Mouse (Mus musculus): ENCODE measurements around the gene Nif3l1.

Gene Nif3l1

DNA sequence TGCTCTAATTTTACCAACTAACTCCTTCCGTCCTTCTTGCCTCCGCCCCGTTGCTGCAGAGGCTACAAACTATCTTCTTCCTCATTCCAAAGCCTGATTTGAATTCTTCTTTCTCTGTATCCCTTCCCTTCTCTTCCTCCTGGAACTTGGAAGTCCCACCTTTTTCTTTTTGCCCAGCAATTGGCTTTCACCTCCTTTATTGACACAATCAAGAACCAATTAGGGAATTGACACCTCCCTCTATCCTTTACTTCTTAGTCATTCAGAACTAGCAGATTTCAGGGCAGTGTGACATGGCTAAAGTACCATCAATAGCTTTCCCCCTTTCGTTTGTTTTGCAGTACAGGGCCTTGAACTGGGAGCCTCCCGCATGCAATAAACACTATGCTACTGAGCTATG is 13.2 kb downstream of the Nif3l1 start:
- no peak for DNase-seq (ENCODE audit: low read depth, low spot score)

DNA sequence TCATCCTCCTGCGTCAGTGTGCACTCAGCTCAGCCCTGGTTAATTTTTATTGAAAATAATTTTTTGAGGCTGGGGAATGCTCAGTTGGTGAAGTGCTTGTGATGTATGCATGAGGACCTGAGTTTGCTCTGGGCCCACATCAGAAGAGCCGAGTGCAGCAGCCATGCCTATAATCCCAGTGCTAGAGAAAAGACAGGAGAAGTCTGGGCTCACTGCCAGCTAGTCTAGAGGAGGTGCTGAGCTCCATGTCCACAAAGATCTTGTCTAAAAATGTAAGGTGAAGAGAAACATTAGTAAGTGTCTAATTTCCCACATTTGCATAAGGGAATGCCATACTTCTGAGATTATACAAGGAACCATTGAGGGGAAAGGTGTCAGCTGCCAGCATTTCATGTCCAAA is 13.9 kb downstream of the Nif3l1 start:
- no peak for DNase-seq (ENCODE audit: low read depth, low spot score)

DNA sequence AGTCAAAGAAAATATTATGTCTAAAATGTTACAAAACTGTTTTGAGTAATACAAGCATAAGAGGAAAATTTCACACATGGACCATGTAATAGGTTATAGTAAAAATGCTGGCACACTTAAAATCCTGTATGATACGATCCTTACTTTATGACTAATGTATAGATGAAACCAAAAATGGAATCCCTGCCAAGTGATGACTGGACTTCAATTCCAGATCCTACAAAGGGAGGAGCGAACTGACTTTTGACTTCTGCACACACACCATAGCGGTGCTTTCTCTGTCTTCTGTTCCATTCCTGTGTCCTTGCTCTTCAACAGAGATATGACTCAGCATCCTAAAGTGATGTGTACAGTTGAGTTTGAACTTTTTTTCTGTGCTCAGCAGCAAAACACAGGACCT is 15.6 kb downstream of the Nif3l1 start:
- no peak for DNase-seq (ENCODE audit: low read depth, low spot score)

DNA sequence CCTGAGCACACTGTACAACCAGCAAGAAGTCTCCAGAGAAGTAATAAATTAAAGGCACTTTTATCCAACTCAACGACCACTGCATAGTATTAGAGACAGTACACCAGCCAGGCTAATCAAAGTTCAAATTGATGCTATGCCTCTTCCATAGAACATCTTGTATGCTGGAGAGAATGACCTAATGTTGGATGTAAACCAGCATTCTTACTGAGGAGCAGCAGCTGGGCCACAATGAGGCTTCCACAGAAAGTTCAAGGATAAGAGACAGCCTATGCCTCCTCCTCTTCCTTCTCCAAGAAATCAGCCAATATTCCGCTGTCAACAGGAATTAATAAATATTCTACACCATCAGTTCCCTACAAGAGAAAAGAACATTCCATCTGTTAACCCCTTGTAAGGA is 19.0 kb downstream of the Nif3l1 start:
- DNase-seq (ENCODE audit: low read depth, low spot score) = no peak

DNA sequence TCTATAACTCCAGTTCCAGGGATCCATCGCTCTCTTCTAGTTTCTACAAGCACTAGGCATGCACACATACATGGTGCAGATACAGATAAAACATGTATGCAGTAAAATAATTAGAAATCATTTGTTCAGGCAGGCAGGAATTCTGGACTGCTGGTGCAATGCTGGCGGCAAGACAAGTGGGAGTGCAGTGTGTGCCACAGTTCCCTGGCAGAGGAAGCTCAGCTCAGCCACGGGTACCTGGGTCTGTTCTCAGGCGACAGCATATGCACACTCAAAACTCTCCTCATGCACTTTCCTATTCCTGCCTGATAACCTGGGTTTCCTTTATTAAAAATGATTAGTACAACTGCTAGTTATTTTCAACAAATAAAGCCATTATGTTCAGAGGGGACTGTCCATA is 20.1 kb downstream of the Nif3l1 start:
- no peak for DNase-seq (ENCODE audit: low read depth, low spot score)

DNA sequence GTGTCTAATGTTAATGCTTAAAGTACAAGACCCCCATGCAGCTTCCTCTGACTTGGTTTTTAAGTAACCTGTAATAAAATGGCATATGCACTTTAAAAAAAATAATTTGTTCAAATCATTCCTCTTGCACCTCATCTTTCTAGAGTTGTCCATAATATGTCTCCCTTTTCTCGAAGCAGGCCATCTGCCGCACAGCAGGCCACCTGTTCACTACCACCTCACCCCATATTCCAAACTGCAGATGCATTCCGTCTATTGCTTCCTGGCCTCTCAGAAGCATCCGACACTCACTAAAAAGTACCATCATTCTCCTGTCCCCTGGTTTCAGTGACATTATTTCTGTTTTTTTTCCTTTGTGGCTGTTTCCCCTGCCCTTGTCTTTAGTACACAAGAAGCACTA is 20.6 kb downstream of the Nif3l1 start:
- no peak for DNase-seq (ENCODE audit: low read depth, low spot score)

DNA sequence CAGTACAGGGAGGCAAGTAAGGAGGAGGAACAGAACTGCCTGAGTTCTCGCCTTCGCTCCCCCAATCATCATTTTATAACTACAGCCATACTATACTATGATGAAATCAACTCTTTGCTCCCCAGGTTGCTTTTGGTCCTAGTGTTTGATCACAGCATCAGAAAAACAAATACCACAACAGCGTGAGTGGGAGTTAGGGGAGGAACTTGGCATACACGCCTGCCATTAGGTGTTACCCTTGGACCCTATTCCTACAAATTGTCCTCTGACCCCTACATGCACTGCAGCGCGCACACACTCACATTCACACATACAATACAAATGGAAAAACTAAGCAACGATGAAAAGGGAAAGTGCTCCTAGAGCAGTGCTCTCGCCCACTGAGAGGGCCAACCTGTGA is 30.7 kb downstream of the Nif3l1 start:
- no peak for DNase-seq (ENCODE audit: low read depth, low spot score)

DNA sequence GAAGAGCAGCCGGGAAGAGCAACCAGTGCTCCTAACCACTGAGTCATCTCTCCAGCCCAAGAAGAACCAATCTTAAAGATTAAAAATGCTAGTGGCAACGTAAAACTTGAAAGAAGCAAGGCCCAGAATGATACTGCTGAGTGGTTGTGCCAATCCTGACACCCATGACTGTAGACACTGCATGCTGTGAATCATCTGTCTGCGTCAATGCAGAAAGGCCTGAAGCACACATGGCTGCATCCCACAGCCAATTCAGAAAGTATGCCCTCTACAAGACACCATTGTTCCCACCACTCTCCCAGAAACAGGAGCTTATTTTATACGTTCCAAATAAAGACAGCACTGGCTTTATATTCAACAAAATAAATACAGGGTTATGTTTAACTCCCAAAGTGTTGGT is 37.7 kb downstream of the Nif3l1 start:
- no peak for DNase-seq (ENCODE audit: low read depth, low spot score)

DNA sequence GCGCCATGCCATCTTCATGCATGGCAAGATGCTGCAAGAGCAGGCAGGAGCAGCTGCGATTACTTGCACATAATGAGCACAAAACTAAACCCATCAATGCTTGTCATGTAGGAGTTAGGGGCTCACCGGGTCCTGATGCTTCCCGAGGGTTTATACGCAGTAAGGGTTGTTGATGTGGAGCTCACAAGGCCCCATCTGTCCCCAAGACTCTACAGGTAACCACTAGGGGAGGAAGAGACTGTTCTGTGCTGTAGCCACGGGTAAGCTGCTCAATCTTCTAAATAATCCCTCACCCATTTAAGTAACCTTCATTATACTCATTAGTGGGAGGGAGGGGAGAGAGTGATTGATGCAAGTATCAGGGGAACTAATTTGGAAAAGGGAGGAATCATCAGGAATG is 50.7 kb downstream of the Nif3l1 start:
- DNase-seq (ENCODE audit: low read depth, low spot score) = no peak

DNA sequence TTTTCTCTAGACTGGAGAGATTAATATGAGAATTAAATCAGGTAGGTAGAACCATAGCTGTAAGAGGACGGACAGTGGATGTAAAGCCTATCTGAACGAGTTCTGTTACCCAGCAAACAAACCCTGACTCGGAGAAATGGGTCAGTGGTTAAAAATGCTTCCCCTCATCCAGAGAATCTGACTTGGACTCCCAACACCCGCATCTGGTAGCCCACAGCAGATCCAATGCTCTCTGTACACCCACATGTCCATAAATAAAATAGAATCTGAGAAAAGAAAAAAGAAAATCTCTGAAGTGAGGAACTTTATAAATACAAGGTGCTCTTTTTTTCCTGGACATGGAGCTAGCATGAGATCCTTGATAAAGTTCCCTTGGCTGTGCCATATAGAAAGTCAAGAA is 52.7 kb downstream of the Nif3l1 start:
- no peak for DNase-seq (ENCODE audit: low read depth, low spot score)

DNA sequence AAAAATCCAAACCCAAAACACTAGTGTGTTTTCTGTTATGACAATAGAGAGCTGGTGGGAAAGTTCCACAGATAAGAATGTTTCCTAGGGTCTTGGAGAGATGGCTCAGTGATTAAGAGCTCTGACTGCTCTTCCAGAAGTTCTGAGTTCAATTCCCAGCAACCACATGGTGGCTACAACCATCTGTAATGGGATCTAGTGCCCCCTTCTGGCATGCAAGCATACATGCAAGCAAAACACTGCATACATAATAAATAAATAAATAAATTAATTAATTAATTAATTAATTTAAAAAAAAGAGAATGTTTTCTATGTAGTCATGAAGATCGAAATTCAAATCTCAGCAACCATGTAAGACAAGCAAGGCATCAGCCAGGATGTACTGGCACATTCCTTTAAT is 53.8 kb downstream of the Nif3l1 start:
- no peak for DNase-seq (ENCODE audit: low read depth, low spot score)

DNA sequence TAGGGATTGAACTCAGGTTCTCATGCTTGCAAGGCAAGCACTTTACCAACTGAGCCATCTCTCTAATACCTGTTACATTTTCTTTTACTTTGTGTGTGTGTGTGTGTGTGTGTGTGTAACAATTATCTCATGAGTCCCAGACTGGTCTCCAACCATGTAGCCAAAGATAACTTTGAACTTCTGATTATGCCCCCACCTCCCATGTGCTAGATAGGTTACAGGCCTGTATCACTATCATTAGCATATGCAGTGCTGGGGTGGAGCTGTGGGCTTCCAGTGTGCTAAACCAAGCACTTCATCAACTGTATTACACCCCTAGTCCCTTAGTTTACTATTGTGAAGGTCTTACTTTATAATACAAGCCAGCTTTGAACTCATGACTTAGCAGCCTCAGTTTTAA is 58.2 kb downstream of the Nif3l1 start:
- DNase-seq (ENCODE audit: low read depth, low spot score) = no peak

DNA sequence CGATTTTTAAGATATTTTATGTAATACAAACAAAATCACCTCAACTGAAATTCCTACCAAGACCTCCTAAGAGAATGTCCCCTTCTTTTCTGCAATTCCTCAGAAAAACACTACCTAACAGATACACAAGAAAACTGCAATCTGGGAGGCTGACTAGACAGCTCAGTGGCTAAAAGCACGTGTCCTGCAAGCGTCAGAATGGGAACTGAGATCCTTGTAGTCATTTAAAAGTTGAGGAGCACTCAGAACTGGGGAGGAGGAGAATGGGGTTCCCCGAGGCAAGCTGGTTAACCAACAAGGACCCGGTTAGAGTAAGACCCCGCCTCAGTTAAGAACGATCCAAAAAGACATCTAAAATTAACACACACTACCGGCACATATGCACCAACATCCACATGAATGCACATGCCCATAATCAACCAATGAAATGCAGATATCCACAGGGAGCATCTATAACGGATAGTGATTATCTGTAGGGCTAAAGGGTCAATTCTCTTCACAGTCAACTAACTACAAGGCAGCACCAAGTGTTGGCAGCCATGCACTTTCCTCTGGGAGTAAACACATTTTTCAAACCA is 58.9 kb downstream of the Nif3l1 start:
- DNase-seq (ENCODE audit: low read depth, low spot score) = no peak

DNA sequence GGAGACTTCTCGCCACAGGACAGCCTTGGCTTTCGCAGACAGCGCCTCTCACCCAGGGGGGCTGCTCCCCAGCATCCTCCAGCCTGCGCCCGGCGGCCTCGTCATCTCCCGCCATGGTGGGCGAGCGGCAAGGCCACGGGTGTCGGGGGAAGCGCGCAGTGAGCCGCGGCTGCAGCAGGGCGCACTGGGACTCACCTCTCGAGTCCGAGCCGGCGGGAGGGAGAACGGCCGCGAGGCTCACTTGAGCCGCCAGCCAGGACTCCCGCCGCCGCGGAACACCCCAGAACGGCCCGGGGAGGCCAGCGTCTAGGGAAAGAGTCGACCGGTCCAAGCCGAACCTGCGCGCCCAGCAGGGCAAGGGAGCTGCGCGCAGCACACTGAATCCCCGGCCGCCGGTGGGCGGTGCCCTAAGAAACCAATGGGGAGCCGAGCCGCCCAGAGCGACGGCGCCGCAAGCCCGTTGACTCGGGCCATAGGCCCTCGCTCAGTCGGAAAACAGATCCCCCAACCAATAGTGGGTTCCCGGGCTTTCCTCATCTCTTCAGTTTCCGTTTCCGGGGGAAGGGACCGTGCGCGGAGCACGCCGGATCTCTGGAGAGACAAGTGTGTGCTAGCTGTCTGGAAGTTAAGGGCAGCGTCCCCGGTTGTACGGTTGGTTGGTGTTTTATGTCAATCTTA is 59.8 kb downstream of the Nif3l1 start, which contains the start of gene Orc2:
Gene Orc2, minus strand, starts transcription at position 533 of the 678 bp plus-strand sequence.
- DNase-seq (ENCODE audit: low read depth, low spot score) = peak; percentile 93

DNA sequence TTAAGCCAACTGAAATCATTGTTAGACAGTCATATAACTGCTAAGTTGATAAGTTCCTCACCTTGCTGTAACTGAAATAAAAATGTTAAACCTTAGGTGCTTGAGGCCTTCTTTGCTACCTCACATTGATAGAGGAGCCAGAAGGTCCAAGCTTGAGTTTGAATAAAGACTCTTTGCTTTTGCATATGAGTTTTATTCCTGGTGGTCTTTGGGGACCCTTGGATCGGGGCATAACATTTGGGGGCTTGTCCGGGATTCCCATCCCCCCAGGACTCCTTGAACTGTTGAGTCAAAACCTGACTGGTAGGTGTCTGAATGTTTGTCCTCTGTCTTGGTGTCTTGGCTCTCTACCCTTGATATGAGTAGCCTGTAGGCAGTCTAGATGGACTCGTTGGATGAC is 62.3 kb downstream of the Nif3l1 start:
- no peak for DNase-seq (ENCODE audit: low read depth, low spot score)

All from forelimb bud, embryonic 11.5 days (tissue).